9 mouse cellular contexts compared by ENCODE assay signal in genomic region chr9:52676587-52676986, GRCm38 (mm10). TPM values are rescaled to one million over a fixed set of nuclear protein-coding genes. Genes with fewer than 3 reads are reported as not detected.
DNase-seq lines count a peak whose midpoint lies in the region; TF ChIP-seq lines count a peak whose summit lies in the region.
"Had no signal": no experiment of that assay in that cellular context is flagged by ENCODE, and none has a peak within 500 bp of the region (broad histone marks: within the 10 kb centered on the region; RNA-seq: fewer than 3 reads in every experiment).

No protein-coding gene starts in this region.

- H3K9ac ChIP-seq in liver, adult 2 months (ENCODE audit: low read depth, low read length), result no peak overlapping the region

- H3K79me2 ChIP-seq in liver, adult 2 months (ENCODE audit: control insufficient read depth, insufficient read depth, low read length), result no peaks in the 10 kb centered on the region

- WGBS in liver, adult 2 months, result 27% methylated on average over 4 of the region's 4 CpGs

- no peaks in the 10 kb centered on the region; the same call in 1 of the 2 replicates for H3K4me1 ChIP-seq in liver, adult 2 months (ENCODE audit: control insufficient read depth, insufficient read depth, low read length)

- peak; percentile 31 for DNase-seq in gastrocnemius, postnatal 10 days
- DNase-seq in gastrocnemius, postnatal 4 days (ENCODE audit: low spot score in 2 of 2), result no peak
- DNase-seq in 416B (ENCODE audit: low read depth), result peak; percentile 39
- peak; percentile 61 for DNase-seq in embryo, embryonic 10.5 days (ENCODE audit: low spot score)
- DNase-seq in liver, adult 2 months (ENCODE audit: extremely low read depth, low read depth, low spot score), result peak; percentile 8
- DNase-seq in frontal cortex, postnatal 36 days (ENCODE audit: low spot score in 2 of 2), result no peak
- DNase-seq in B cell, adult 2 months, result no peak
- no peak for DNase-seq in gastrocnemius, postnatal 25 days

- no peak overlapping the region for H3K4me3 ChIP-seq in liver, adult 2 months (ENCODE audit: insufficient read depth, low read depth, low read length)

- peaks cover 13% of the 10 kb centered on the region; the same call in 1 of the 2 replicates for H3K27me3 ChIP-seq in liver, adult 2 months (ENCODE audit: control insufficient read depth, insufficient read depth, low read length)

- TF ChIP-seq CTCF in liver, adult 2 months (IDR thresholded peaks at IDR 0.05; ENCODE audit: low read depth, low read length), result no peak

- TF ChIP-seq POLR2A in liver, adult 2 months (IDR thresholded peaks at IDR 0.05; ENCODE audit: extremely low read depth, insufficient read depth, low read length), result no peak

- no peak overlapping the region for H3K27ac ChIP-seq in liver, adult 2 months (replicated peaks; ENCODE audit: insufficient read depth, low read depth, low read length)

- no peaks in the 10 kb centered on the region for H3K36me3 ChIP-seq in liver, adult 2 months (ENCODE audit: control insufficient read depth, insufficient read depth, low read length)
- H3K36me3 ChIP-seq: G1E had no signal

RNA-seq across cellular contexts. Expression of gene AI593442, which starts 3.0 kb away (rescaled TPM):
- total RNA-seq in gastrocnemius, postnatal 10 days (2021), result under 1 TPM; 0.25 to 0.42 TPM
- total RNA-seq in gastrocnemius, postnatal 4 days (2021), result under 1 TPM in 1 of 2 experiments, not detected in 1; 0.07 TPM
- total RNA-seq in liver, adult 2 months (2014; rRNA removed), result not detected in 2 replicates
- polyA plus RNA-seq in liver, adult 2 months (2012; rRNA removed), result not detected in 2 replicates
- under 1 TPM in 1 of 2 experiments, not detected in 1; 0.05 TPM for total RNA-seq in gastrocnemius, postnatal 25 days (2021)
- polyA plus RNA-seq: G1E had no signal

Comparison
In these comparisons a context has a peak if more than half of its experiments do, and no peak if none do; other contexts are left out.
1. DNase-seq: peak in gastrocnemius, postnatal 10 days (single experiment), 416B (single experiment), embryo, embryonic 10.5 days (single experiment) and liver, adult 2 months (single experiment); none in gastrocnemius, postnatal 4 days (0 of 2), frontal cortex, postnatal 36 days (0 of 2), B cell, adult 2 months (0 of 2) and gastrocnemius, postnatal 25 days (single experiment).